Mouse (Mus musculus) liver, adult (tissue): ENCODE results near the gene Erbb2.

Experiments
- GATA4 ChIP-seq: IDR thresholded peaks from 2 replicates; pipeline ENCODE4 v1.6.1; 2014; ENCODE audit warnings: mild to moderate bottlenecking, low read length; ENCODE audit not compliant: insufficient replicate concordance

The Erbb2 gene

GRCm38 (mm10) chr11:98438331-98439158 lies 26.3 kb downstream of the Erbb2 start, which contains the start of gene Mien1:
Gene Mien1 (minus strand): TSS chr11:98438991.
- TF ChIP-seq GATA4 = no peak

DNA sequence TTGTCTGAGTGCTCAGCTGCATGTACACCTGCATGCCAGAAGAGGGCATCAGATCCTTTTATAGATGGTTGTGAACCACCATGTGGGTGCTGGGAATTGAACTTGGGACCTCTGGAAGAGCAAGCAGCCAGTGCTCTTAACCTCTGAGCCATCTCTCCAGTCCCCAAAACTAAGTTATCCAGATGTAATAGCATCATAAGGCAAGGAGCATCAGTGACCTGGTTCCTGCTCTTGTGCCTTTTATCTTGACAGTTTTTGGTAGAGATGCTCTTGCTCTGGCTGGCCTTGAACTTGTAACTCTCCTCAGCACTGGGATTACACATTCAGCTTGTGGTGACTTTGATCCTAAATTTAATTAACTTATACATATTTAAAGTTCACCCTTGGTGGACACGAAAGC lies 31.4 kb downstream of the Erbb2 start:
- no peak for TF ChIP-seq GATA4

DNA sequence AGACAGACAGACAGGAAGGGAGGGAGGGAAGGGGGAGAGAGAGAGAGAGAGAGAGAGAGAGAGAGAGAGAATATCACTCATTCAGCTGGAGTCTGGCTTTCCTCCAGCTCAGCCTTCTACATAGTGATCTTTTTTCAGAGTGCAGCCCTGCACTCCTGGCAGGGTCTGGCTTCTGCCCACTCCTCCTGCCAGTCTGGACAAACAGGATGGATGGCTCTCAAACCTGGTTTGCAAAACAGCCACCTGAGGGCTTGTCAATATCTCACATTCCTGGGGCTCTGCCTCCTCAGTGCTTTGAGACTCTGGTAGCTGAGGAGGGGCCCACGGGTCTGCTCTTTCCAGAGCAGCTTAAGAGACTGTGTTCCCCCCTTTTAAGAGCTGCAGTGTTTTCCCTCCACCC lies 33.0 kb downstream of the Erbb2 start:
- TF ChIP-seq GATA4 = no peak

DNA sequence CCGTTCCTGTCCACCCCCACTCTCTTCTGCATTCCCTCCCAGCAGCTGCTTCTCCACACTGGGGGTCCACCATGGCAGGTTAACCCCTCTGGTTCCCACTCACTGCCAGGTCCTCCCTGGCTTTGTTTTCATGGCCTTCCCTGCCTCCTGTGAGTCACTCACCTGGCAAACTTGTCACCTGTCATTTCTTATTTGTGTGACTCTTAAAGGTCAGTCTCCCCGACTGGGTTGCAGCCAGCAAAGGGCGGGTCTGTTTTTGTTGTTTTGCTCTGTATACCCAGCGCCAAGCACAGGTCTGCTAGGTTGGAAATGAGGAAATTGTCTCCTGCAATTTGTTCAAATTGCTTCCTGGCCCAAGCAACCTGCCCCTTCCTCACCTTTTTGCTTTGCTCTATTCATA lies 33.4 kb downstream of the Erbb2 start:
- TF ChIP-seq GATA4 = no peak

DNA sequence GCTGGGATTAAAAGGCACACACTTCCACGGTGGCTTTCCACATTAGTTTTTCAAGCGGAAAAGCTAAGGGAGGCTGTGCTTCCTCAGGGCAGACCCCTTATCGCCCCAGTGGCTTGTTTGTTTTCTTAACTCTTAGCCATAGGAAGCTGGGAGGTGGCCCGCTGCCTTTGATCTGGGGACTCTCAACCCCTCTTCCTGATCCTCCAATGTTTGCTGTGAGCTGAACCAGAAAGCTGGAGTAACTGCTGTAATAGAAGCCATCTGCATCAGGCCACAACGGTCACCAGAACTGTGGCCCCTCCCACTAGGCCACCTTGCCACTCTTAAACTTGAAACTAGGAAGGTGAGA lies 33.9 kb downstream of the Erbb2 start, which contains the start of gene Grb7:
Grb7 (plus strand) TSS at position 182 of the 349 bp plus-strand sequence.
- no peak for TF ChIP-seq GATA4

GRCm38 (mm10) chr11:98446562-98447474 lies 34.5 kb downstream of the Erbb2 start:
- no peak for TF ChIP-seq GATA4

DNA sequence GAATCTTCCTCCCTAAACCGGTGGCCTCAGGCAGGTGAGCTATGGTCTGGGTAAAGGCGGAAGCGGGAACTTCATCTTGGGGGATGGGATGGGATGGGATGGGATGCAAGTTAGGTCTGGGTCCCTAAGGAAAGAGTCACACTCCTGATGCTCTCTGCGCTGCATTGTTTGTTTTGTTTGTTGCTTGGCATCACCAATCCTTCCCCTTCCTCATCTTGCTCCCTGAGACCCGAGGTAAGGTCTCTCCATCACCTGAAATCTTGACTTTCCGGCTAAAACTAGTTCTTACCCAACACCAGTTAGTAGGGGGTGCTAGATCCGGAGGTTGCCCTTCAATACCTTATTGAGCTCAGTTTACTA lies 35.2 kb downstream of the Erbb2 start:
- TF ChIP-seq GATA4 = no peak

DNA sequence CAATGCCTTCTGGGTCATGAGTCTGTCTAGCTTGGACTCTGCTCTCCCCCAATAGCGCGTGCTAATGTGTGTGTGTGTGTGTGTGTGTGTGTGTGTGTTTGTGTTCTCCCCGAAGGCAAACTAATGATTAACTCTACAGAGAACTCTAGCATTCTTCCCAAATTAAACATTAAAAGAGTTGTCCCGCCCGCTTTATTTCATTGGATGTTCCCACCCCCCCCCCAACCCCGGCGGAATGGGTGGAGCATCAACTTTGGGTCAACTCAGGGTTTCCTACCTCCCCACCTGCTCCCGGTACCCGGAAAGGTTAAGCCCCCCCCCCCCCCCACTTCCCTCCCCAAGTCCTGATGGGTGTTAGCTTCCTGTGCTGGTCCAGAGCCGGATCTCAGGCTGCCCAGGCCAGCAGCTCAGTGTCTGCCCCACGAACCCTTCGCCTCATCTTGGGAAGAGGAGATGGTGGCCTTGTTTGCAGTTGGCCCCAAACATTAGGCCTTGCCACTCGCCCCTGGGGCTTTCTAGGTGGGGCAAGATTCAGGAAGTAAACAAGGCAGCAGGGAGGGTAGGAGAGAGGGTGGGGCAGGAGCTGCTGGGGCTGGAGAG lies 36.0 kb downstream of the Erbb2 start:
- TF ChIP-seq GATA4 = no peak

DNA sequence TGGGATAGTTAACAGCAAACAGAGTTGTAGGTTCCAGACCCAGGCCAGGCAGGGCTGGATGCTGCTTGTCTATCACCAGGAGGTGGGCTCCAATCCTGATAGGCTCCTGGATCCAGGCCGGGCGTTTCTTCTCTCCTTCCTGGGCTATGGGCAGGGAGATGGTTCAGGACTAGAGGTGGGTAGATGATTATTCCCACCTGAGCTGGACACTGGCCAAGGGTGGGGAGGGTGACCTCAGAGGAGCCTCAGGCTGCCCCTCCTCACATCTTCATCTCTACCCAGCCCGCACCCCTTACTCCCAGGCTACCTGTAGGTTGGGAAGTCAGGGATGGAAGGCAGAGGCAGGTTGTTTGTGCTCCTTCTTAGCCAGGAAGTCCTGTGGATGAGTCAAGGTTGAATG lies 37.1 kb downstream of the Erbb2 start:
- no peak for TF ChIP-seq GATA4

- TF ChIP-seq GATA4 = no peak
Observed at GRCm38 (mm10) chr11:98449921-98450771, 37.9 kb downstream of the Erbb2 start.

DNA sequence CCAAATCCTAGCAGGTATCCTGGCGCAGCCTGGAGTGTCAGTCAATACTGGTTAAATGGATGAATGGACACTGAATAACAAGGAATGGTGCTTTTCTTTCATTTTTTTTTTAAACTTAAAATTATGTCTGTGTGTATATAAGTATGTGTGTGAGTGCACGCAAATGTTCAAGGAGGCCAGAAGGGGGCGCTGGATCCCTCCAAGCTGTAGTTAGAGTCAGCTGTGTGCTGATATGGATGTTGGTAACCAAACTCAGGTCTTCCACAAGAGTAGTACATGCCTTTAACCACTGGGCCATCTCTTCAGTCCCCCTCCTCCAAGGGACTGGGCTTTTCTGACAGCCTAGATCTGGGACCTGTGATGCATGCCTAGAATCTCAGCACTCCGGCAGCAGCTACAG lies 43.2 kb downstream of the Erbb2 start:
- TF ChIP-seq GATA4 = no peak

DNA sequence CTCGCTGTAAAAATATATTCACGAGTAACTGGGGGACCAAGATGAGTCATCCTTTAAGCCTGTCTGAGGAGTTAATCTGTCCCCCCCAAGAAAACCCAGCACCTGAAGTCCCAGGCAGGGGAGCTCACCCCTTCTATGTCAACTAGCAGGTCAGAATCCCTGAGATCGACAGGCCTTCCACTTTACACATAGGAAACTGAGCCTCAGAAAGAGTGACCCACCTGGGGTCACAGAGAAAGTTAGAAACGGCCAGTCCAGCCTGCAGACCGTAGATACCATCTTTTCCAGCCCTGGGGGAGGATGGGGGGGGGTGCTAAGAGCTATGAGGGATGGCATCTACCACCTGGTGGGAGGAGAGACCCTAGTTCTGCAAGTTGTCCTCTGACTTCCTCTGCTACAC lies 44.3 kb downstream of the Erbb2 start:
- TF ChIP-seq GATA4 = no peak

DNA sequence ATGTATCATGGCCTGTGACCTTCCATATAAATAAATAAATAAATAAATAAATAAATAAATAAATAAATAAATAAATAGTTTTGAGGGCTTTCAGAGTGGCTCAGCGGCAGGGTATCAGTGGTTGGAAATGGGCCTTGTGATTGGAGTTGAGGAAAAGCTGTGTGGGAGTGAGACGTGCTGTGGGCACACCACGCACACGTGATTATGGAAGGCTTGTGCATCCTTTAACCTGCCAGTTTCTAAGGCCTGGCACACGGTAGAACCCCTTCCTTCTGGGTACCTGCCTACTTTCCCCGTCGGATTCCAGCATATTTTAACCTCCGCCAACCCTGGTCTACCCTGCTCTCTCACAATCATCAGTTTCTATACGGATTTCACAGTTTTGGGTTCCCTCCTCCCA lies 44.7 kb downstream of the Erbb2 start:
- TF ChIP-seq GATA4 = no peak

- no peak for TF ChIP-seq GATA4
Observed at GRCm38 (mm10) chr11:98457367-98458120, 45.3 kb downstream of the Erbb2 start.
